Mouse (Mus musculus) midbrain, postnatal 0 days (tissue): Measurements from ENCODE around the gene Slc35g1. TPM values are rescaled to one million over a fixed set of nuclear protein-coding genes. Genes with fewer than 3 reads are reported as not detected.

Experiments used
- ATAC-seq: fragments of 200-750 bp; cut with Nextera tagmentation; 2 replicates; pipeline ENCODE4 v1.8.0; 2017; ENCODE audit warnings: moderate number of reproducible peaks, mild to moderate bottlenecking, moderate TSS enrichment, moderate library complexity; ENCODE audit not compliant: low FRiP score
- DNase-seq: peaks from one replicate; pipeline ENCODE4 v3.0.0-alpha.2; 2015; ENCODE audit warnings: low spot score
- H3K27ac ChIP-seq: fragments of 300-500 bp; sonication (generic); 2 replicates; pipeline ENCODE4 v1.5.1; 2014; ENCODE audit warnings: low read depth, mild to moderate bottlenecking, low read length, mixed read lengths
- H3K27me3 ChIP-seq: fragments of 300-500 bp; sonication (generic); 2 replicates; pipeline ENCODE4 v1.6.1; 2014; ENCODE audit warnings: low read length, control low read depth, mixed read lengths; ENCODE audit not compliant: insufficient read depth
- H3K36me3 ChIP-seq: fragments of 300-500 bp; sonication (generic); 2 replicates; pipeline ENCODE4 v1.6.1; 2014; ENCODE audit warnings: low read length, control low read depth, mixed read lengths; ENCODE audit not compliant: insufficient read depth
- H3K4me1 ChIP-seq: fragments of 300-500 bp; sonication (generic); 2 replicates; pipeline ENCODE4 v1.6.1; 2014; ENCODE audit warnings: mild to moderate bottlenecking, control low read depth, antibody characterized with exemption, low read length, mixed read lengths; ENCODE audit not compliant: insufficient read depth
- H3K4me2 ChIP-seq: fragments of 300-500 bp; sonication (generic); 2 replicates; pipeline ENCODE4 v1.6.1; 2014; ENCODE audit warnings: low read depth, mild to moderate bottlenecking, low read length, mixed read lengths; ENCODE audit not compliant: poor library complexity, severe bottlenecking
- H3K4me3 ChIP-seq: fragments of 300-500 bp; sonication (generic); 2 replicates; pipeline ENCODE4 v1.5.1; 2014; ENCODE audit warnings: low read depth, mild to moderate bottlenecking, low read length, moderate library complexity
- H3K9ac ChIP-seq: fragments of 300-500 bp; sonication (generic); replicated peaks from 2 replicates; pipeline ENCODE4 v1.6.1; 2014; ENCODE audit warnings: mild to moderate bottlenecking, low read length, moderate library complexity, mixed read lengths; ENCODE audit not compliant: poor library complexity, severe bottlenecking
- H3K9me3 ChIP-seq: fragments of 300-500 bp; sonication (generic); 2 replicates; pipeline ENCODE4 v1.6.1; 2016; ENCODE audit warnings: low read length, control low read depth
- CTCF ChIP-seq: IDR thresholded peaks from 2 replicates; pipeline ENCODE4 v1.5.1; 2016; ENCODE audit warnings: antibody characterized with exemption, mild to moderate bottlenecking
- WGBS: fragments of 180-500 bp; shearing (Covaris S2); extraction: QIAGEN DNeasy Blood & Tissue Kit; methylation state at CpG from one replicate; pipeline ENCODE4 v1.1.7; 2014; 5-methylcytosine and 5-hydroxymethylcytosine counted together
- polyA plus RNA-seq: library from polyadenylated mRNA; unstranded; fragments of >200 nt; fragmentation: Nextera tagmentation; extraction: Ambion mirVana; gene quantifications from 2 replicates; pipeline ENCODE4 v1.2.1, GENCODE M21; 2015
- total RNA-seq: library from RNA; depleted of rRNA; stranded (reverse); fragments of >200 nt; gene quantifications from 2 replicates; pipeline ENCODE4 v1.2.3, GENCODE M21; 2014

Gene Slc35g1
- total and polyA plus RNA-seq, 2 experiments from 2014 or later: 1.4 to 2.5 TPM

- Histone ChIP-seq H3K9me3 (no peaks in the 10 kb centered on the region), H3K4me2 (no peak overlapping the region), H3K9ac (no peak overlapping the region), H3K27ac (no peak overlapping the region), H3K4me1 (no peaks in the 10 kb centered on the region), H3K4me3 (no peak overlapping the region), H3K27me3 (no peaks in the 10 kb centered on the region), H3K36me3 (no peaks in the 10 kb centered on the region)
- TF ChIP-seq CTCF: peak; percentile 87
- DNase-seq (peak; percentile 79), ATAC-seq (peak; percentile 78)
- WGBS: 43% methylated on average over 6 of the region's 6 CpGs
Observed at GRCm38 (mm10) chr19:38352495-38353130, 43.2 kb upstream of the Slc35g1 start.

GRCm38 (mm10) chr19:38354279-38354678 lies 41.5 kb upstream of the Slc35g1 start:
- WGBS: 87% methylated on average over 1 of the region's 1 CpGs
- no peaks in the 10 kb centered on the region for H3K36me3 ChIP-seq
- H3K9ac ChIP-seq: no peak overlapping the region
- no peak overlapping the region for H3K4me2 ChIP-seq
- no peaks in the 10 kb centered on the region for H3K9me3 ChIP-seq
- H3K4me3 ChIP-seq: no peak overlapping the region
- H3K27me3 ChIP-seq: no peaks in the 10 kb centered on the region
- ATAC-seq (no peak), DNase-seq (no peak)
- H3K4me1 ChIP-seq: no peaks in the 10 kb centered on the region
- H3K27ac ChIP-seq: no peak overlapping the region
- no peak for TF ChIP-seq CTCF

GRCm38 (mm10) chr19:38354819-38355360 lies 40.9 kb upstream of the Slc35g1 start:
- ATAC-seq (no peak), DNase-seq (no peak)
- Histone ChIP-seq H3K27ac (no peak overlapping the region), H3K9ac (no peak overlapping the region), H3K4me2 (no peak overlapping the region), H3K4me3 (no peak overlapping the region), H3K4me1 (no peaks in the 10 kb centered on the region), H3K9me3 (no peaks in the 10 kb centered on the region), H3K27me3 (no peaks in the 10 kb centered on the region), H3K36me3 (no peaks in the 10 kb centered on the region)
- TF ChIP-seq CTCF: no peak
- 68% methylated on average over 10 of the region's 10 CpGs for WGBS

- no peak for TF ChIP-seq CTCF
- DNase-seq: no peak
- Histone ChIP-seq H3K9ac (no peak overlapping the region), H3K4me1 (no peaks in the 10 kb centered on the region), H3K4me2 (no peak overlapping the region), H3K9me3 (no peaks in the 10 kb centered on the region), H3K4me3 (no peak overlapping the region), H3K27me3 (no peaks in the 10 kb centered on the region), H3K36me3 (no peaks in the 10 kb centered on the region), H3K27ac (no peak overlapping the region)
- no peak for ATAC-seq
- 76% methylated on average over 8 of the region's 8 CpGs for WGBS
Observed at GRCm38 (mm10) chr19:38356211-38356828, 39.5 kb upstream of the Slc35g1 start.

- Histone ChIP-seq H3K27ac (no peak overlapping the region), H3K4me3 (no peak overlapping the region), H3K4me1 (no peaks in the 10 kb centered on the region), H3K27me3 (no peaks in the 10 kb centered on the region), H3K9me3 (no peaks in the 10 kb centered on the region), H3K4me2 (no peak overlapping the region), H3K36me3 (no peaks in the 10 kb centered on the region), H3K9ac (no peak overlapping the region)
- WGBS: 74% methylated on average over 9 of the region's 9 CpGs
- no peak for DNase-seq
- no peak for ATAC-seq
- no peak for TF ChIP-seq CTCF
Observed at GRCm38 (mm10) chr19:38357956-38358623, 37.7 kb upstream of the Slc35g1 start.

- Histone ChIP-seq H3K4me1 (no peaks in the 10 kb centered on the region), H3K4me2 (no peak overlapping the region), H3K9me3 (no peaks in the 10 kb centered on the region), H3K27ac (no peak overlapping the region), H3K27me3 (no peaks in the 10 kb centered on the region), H3K4me3 (no peak overlapping the region), H3K9ac (no peak overlapping the region), H3K36me3 (no peaks in the 10 kb centered on the region)
- ATAC-seq (no peak), DNase-seq (no peak)
- WGBS: 97% methylated on average over 1 of the region's 1 CpGs
- TF ChIP-seq CTCF: no peak
Observed at GRCm38 (mm10) chr19:38359287-38359686, 36.5 kb upstream of the Slc35g1 start.
